Mouse (Mus musculus): Measurements from ENCODE around the gene Atoh8. TPM values are rescaled to one million over a fixed set of nuclear protein-coding genes. Genes with fewer than 3 reads are reported as not detected.

Atoh8 gene
- polyA plus RNA-seq, 1 experiment = 16.2 TPM

DNA sequence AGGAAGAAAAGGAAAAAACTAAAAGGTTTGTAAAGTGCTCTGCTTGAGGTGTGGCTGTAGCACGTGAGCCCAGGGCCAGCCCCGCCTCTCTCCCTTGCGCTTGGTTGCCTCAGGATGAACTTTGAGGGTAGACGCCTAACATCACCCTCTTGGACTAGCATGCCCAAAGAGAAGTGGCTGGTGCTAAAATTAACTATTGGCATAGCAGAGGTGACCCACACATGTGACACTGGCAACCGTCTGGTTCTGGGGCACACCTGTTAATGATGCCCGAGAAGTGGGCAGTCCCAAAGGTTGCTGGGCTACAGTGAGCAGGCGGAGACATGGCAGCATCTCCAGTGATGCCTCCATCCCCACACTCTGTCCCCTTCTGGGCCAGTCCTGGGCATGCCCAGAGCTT is 24.1 kb upstream of the Atoh8 start:
- no peak for TF ChIP-seq CTCF (IDR thresholded peaks at IDR 0.05; ENCODE audit: borderline replicate concordance, insufficient read depth, low read length)
- H3K4me1 ChIP-seq (ENCODE audit: control insufficient read depth, insufficient read depth, low read length) = no peaks in the 10 kb centered on the region
- no peak overlapping the region for H3K27ac ChIP-seq (ENCODE audit: insufficient read depth, low read length)

GRCm38 (mm10) chr6:72255294-72255693 is 19.9 kb upstream of the Atoh8 start:
- H3K27ac ChIP-seq (ENCODE audit: insufficient read depth, low read length) = no peak overlapping the region
- no peak overlapping the region for H3K4me3 ChIP-seq (ENCODE audit: insufficient read depth, low read length)
- H3K4me1 ChIP-seq (ENCODE audit: control insufficient read depth, insufficient read depth, low read length) = no peaks in the 10 kb centered on the region
- TF ChIP-seq POLR2A (IDR thresholded peaks at IDR 0.05; ENCODE audit: low read depth, low read length) (no peak), CTCF (IDR thresholded peaks at IDR 0.05; ENCODE audit: borderline replicate concordance, insufficient read depth, low read length) (no peak)

More for the DNA sequence above, 24.1 kb upstream of the Atoh8 start:
- no peak overlapping the region for H3K4me3 ChIP-seq (ENCODE audit: insufficient read depth, low read length)

GRCm38 (mm10) chr6:72254588-72255075 is 19.3 kb upstream of the Atoh8 start:
- no peak for TF ChIP-seq CTCF (IDR thresholded peaks at IDR 0.05; ENCODE audit: borderline replicate concordance, insufficient read depth, low read length)
- no peak for TF ChIP-seq POLR2A (IDR thresholded peaks at IDR 0.05; ENCODE audit: low read depth, low read length)
- no peak overlapping the region for H3K27ac ChIP-seq (ENCODE audit: insufficient read depth, low read length)
- H3K4me1 ChIP-seq (ENCODE audit: control insufficient read depth, insufficient read depth, low read length) = no peaks in the 10 kb centered on the region
- H3K4me3 ChIP-seq (ENCODE audit: insufficient read depth, low read length) = no peak overlapping the region

DNA sequence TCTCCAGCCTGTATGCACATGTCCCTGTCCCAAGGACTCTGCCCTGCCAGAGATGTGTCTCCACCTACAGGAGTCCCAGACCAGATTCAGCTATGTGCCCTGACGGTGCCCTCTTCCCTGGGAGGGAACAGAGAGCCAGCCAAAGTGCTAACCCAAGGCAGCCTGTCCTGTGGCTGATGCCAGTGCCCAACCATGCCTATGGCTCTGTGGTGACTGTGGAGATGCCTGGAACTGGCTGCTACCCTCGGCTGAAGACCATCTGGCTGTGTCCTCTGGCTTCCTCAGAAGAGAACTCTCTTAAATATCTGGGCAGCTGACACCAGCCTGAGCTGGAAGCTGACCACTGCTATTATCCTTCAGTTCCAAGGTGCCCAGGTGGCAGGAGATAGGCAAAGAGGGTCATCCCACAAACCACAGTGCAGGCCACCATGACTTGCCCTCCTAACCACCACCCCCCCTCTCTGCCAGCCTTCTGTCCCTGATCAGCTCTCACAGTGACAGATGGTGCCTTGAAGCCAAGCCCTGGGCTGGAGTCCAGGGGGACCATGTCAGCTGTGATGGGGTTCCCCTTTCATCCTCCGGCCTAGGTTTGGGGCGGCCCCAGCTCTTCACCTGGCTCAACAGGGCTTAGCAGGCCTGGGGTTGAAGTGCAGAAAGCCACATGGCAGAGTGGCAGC is 18.7 kb upstream of the Atoh8 start:
- Histone ChIP-seq H3K4me1 (ENCODE audit: control insufficient read depth, insufficient read depth, low read length) (no peaks in the 10 kb centered on the region), H3K27ac (ENCODE audit: insufficient read depth, low read length) (no peak overlapping the region), H3K4me3 (ENCODE audit: insufficient read depth, low read length) (no peak overlapping the region)
- TF ChIP-seq CTCF (IDR thresholded peaks at IDR 0.05; ENCODE audit: borderline replicate concordance, insufficient read depth, low read length) (no peak), POLR2A (IDR thresholded peaks at IDR 0.05; ENCODE audit: low read depth, low read length) (no peak)

GRCm38 (mm10) chr6:72253168-72253567 is 17.8 kb upstream of the Atoh8 start:
- TF ChIP-seq POLR2A (IDR thresholded peaks at IDR 0.05; ENCODE audit: low read depth, low read length) (no peak), CTCF (IDR thresholded peaks at IDR 0.05; ENCODE audit: borderline replicate concordance, insufficient read depth, low read length) (no peak)
- H3K27ac ChIP-seq (ENCODE audit: insufficient read depth, low read length) = no peak overlapping the region
- no peak overlapping the region for H3K4me3 ChIP-seq (ENCODE audit: insufficient read depth, low read length)
- H3K4me1 ChIP-seq (ENCODE audit: control insufficient read depth, insufficient read depth, low read length) = 0 out of 2 replicates have a peak, but pooled peaks cover 2% of the 10 kb centered on the region

- Histone ChIP-seq H3K4me1 (ENCODE audit: control insufficient read depth, insufficient read depth, low read length) (peaks cover 7% of the 10 kb centered on the region; the same call in 1 of the 2 replicates), H3K4me3 (ENCODE audit: insufficient read depth, low read length) (no peak overlapping the region), H3K27ac (ENCODE audit: insufficient read depth, low read length) (no peak overlapping the region)
- TF ChIP-seq POLR2A (IDR thresholded peaks at IDR 0.05; ENCODE audit: low read depth, low read length) = no peak
These were observed 17.1 kb upstream of the Atoh8 start for GRCm38 (mm10) chr6:72252433-72252832.

DNA sequence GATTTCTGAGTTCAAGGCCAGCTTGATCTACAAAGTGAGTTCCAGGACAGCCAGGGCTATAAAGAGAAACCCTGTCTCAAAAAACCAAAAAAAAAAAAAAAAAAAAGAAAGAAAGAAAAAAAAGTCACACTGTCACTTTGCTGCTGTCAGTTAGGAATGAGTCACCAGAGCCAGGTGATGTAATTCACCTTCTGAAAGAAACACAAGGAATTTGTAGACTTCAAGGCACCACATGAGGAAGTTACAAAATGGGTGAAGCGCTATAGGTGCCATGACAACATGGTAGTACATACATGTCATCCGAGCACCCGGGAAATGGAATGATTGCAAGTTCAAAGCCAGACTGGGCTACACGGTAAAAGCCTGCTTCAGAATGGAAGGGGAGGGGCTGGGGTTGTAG is 14.6 kb upstream of the Atoh8 start:
- H3K4me3 ChIP-seq (ENCODE audit: insufficient read depth, low read length) = no peak overlapping the region
- TF ChIP-seq CTCF (IDR thresholded peaks at IDR 0.05; ENCODE audit: borderline replicate concordance, insufficient read depth, low read length) = no peak
- TF ChIP-seq POLR2A (IDR thresholded peaks at IDR 0.05; ENCODE audit: low read depth, low read length) = no peak
- H3K4me1 ChIP-seq (ENCODE audit: control insufficient read depth, insufficient read depth, low read length) = peaks cover 7% of the 10 kb centered on the region; the same call in 1 of the 2 replicates
- no peak overlapping the region for H3K27ac ChIP-seq (ENCODE audit: insufficient read depth, low read length)

- TF ChIP-seq POLR2A (IDR thresholded peaks at IDR 0.05; ENCODE audit: low read depth, low read length) (no peak), CTCF (IDR thresholded peaks at IDR 0.05; ENCODE audit: borderline replicate concordance, insufficient read depth, low read length) (no peak)
- Histone ChIP-seq H3K27ac (ENCODE audit: insufficient read depth, low read length) (no peak overlapping the region), H3K4me1 (ENCODE audit: control insufficient read depth, insufficient read depth, low read length) (peaks cover 7% of the 10 kb centered on the region; the same call in 1 of the 2 replicates), H3K4me3 (ENCODE audit: insufficient read depth, low read length) (no peak overlapping the region)
These were observed 13.0 kb upstream of the Atoh8 start for GRCm38 (mm10) chr6:72248150-72248914.

- H3K27ac ChIP-seq (ENCODE audit: insufficient read depth, low read length) = no peak overlapping the region
- H3K4me3 ChIP-seq (ENCODE audit: insufficient read depth, low read length) = no peak overlapping the region
- TF ChIP-seq CTCF (IDR thresholded peaks at IDR 0.05; ENCODE audit: borderline replicate concordance, insufficient read depth, low read length) = no peak
- TF ChIP-seq POLR2A (IDR thresholded peaks at IDR 0.05; ENCODE audit: low read depth, low read length) = no peak
- peaks cover 12% of the 10 kb centered on the region; the same call in 1 of the 2 replicates for H3K4me1 ChIP-seq (ENCODE audit: control insufficient read depth, insufficient read depth, low read length)
These were observed 10.9 kb upstream of the Atoh8 start for GRCm38 (mm10) chr6:72246303-72246702.

All from embryonic fibroblast, embryonic 13.5 days (primary cell).